Comparison of ENCODE assay signal across 8 mouse cellular contexts in genomic region chr16:76453457-76454200, GRCm38 (mm10).
DNase-seq lines count a peak whose midpoint lies in the region; ATAC-seq lines count a peak whose summit lies in the region.

No protein-coding gene starts in this region.

- 11% methylated on average over 11 of the region's 11 CpGs for WGBS in embryonic facial prominence, embryonic 10.5 days
- WGBS in lung, embryonic 16.5 days, result 22% methylated on average over 11 of the region's 11 CpGs

- H3K27me3 ChIP-seq in embryonic facial prominence, embryonic 10.5 days (replicated peaks; ENCODE audit: low read depth, poor library complexity, severe bottlenecking), result no peaks in the 10 kb centered on the region; the same call in 1 of the 2 replicates
- H3K27me3 ChIP-seq in lung, embryonic 16.5 days (ENCODE audit: control insufficient read depth, insufficient read depth, low read depth, low read length), result no peaks in the 10 kb centered on the region

- H3K9ac ChIP-seq in lung, embryonic 16.5 days (ENCODE audit: low read length), result no peak overlapping the region

- peak; percentile 47 for DNase-seq in adrenal gland, adult 2 months
- DNase-seq in adrenal gland, adult 8-10 months, result no peak
- DNase-seq in embryonic facial prominence, embryonic 10.5 days (ENCODE audit: low spot score), result peak; percentile 78
- DNase-seq in kidney, adult 11 months, result peak; percentile 95
- DNase-seq in spleen, postnatal 10 days (ENCODE audit: low spot score in 2 of 2), result no peak

- ATAC-seq in lung, embryonic 16.5 days (ENCODE audit: low read depth), result peak; percentile 73
- no peak for ATAC-seq in activated CD4-positive, CD25-positive, alpha-beta regulatory T cell, adult 4 months
- ATAC-seq in inflammation-experienced regulatory T-cells, adult 6 months, result no peak

- no peak overlapping the region for H3K4me2 ChIP-seq in lung, embryonic 16.5 days (ENCODE audit: low read depth, low read length)

- peaks cover 4% of the 10 kb centered on the region for H3K9me3 ChIP-seq in embryonic facial prominence, embryonic 10.5 days
- peaks cover 5% of the 10 kb centered on the region for H3K9me3 ChIP-seq in lung, embryonic 16.5 days (ENCODE audit: control insufficient read depth, low read length)

- 0 out of 2 replicates have a peak overlapping the region, but pooled peaks have one; percentile 5 for H3K4me3 ChIP-seq in embryonic facial prominence, embryonic 10.5 days
- H3K4me3 ChIP-seq in lung, embryonic 16.5 days (ENCODE audit: low read length), result no peak overlapping the region

- H3K4me1 ChIP-seq in embryonic facial prominence, embryonic 10.5 days, result peaks cover 30% of the 10 kb centered on the region
- H3K4me1 ChIP-seq in lung, embryonic 16.5 days (replicated peaks; ENCODE audit: control insufficient read depth, insufficient read depth, low read length), result peaks cover 13% of the 10 kb centered on the region; the same call in 1 of the 2 replicates

- no peaks in the 10 kb centered on the region for H3K36me3 ChIP-seq in embryonic facial prominence, embryonic 10.5 days (replicated peaks)
- no peaks in the 10 kb centered on the region for H3K36me3 ChIP-seq in lung, embryonic 16.5 days (ENCODE audit: control insufficient read depth, insufficient read depth, low read length)

- H3K27ac ChIP-seq in embryonic facial prominence, embryonic 10.5 days (replicated peaks), result peak overlapping the region; percentile 76
- peak overlapping the region; percentile 21; the same call in 1 of the 2 replicates for H3K27ac ChIP-seq in lung, embryonic 16.5 days (ENCODE audit: low read length)

Comparison
In these comparisons a context has a peak if more than half of its experiments do, and no peak if none do; other contexts are left out.
1. DNase-seq: peak in adrenal gland, adult 2 months (single experiment), embryonic facial prominence, embryonic 10.5 days (single experiment) and kidney, adult 11 months (single experiment); none in adrenal gland, adult 8-10 months (single experiment) and spleen, postnatal 10 days (0 of 2).